Mouse (Mus musculus): ENCODE measurements around the gene Ncan.
A peak's percentile ranks its signal among the peaks of the same experiment; 100 is the strongest.
"Not testable (repeated sequence)": the region's sequence is repeated elsewhere in the genome, so short reads cannot be mapped to it uniquely, and the experiment has no call there.

The Ncan gene

GRCm38 (mm10) chr8:70081976-70082375, 38.7 kb downstream of the Ncan start:
- DNase-seq: no peak

- DNase-seq: no peak
Measured at GRCm38 (mm10) chr8:70073682-70074081, 47.0 kb downstream of the Ncan start.

GRCm38 (mm10) chr8:70073120-70073519, 47.6 kb downstream of the Ncan start:
- no peak for DNase-seq

- DNase-seq: peak; percentile 52 to 74
Measured at GRCm38 (mm10) chr8:70072441-70073069, 48.1 kb downstream of the Ncan start, which contains the start of gene Tm6sf2. Gene Tm6sf2, plus strand, starts transcription at chr8:70072924.

- no peak for DNase-seq
Measured at GRCm38 (mm10) chr8:70071836-70072440, 48.7 kb downstream of the Ncan start.

- DNase-seq: no peak
Measured at GRCm38 (mm10) chr8:70057721-70058120, 63.0 kb downstream of the Ncan start.

GRCm38 (mm10) chr8:70050434-70050833, 70.2 kb downstream of the Ncan start:
- DNase-seq: not testable (repeated sequence)

GRCm38 (mm10) chr8:70049662-70050061, 71.0 kb downstream of the Ncan start:
- no peak for DNase-seq

- DNase-seq: no peak
Measured at GRCm38 (mm10) chr8:70043996-70044395, 76.7 kb downstream of the Ncan start.

All from lung, adult 18-20 months (tissue).